Mouse (Mus musculus) layer of hippocampus, adult 11-12 months (tissue): Measurements from ENCODE around the gene Rgs2.

Experiments
- DNase-seq: peaks from one replicate; pipeline ENCODE4 v3.0.0; 2022; ENCODE audit warnings: low spot score

Gene Rgs2

DNA sequence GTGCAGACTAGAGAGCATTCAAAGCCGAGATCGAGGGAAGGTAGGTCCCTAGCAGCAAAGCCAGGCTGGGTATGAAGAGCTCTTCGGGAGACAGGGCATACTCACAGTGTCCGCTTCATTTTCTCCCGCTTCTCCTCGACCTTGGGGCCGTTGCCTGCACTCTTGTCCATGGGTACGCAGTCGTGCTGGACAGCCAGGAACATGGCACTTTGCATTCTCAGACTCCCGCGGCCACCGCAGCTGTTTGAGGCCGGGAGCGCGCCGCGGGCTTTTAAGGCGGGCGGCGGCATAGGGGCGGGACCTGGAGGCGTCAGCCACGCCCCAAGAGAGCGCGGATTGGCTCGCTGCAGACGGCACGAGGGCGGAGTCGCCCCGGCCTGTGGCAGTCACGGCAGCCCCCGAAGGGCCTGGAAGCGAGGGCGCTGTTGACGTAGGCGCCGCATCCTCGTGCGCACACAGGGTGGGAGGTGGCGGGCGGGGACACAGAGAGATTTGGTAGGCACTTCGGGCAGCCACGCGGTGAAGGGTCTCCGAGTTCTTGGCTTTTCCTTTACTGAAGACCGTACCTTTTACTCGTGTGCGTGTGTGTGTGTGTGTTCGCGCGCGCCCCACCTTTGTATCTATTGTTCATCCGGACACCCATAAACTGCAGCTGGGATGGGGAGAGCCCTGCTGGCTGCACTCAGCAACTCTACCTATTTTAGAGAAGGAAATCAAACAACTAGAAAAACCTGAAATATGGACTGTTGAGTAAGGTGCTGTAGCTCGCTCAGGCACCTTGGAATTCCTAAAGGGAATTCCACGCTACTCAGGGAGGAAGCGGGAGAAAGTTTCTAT, at the start of gene Rgs2:
Rgs2 (minus strand) TSS at position 258 of the 837 bp plus-strand sequence.
- DNase-seq = peak; percentile 97

DNA sequence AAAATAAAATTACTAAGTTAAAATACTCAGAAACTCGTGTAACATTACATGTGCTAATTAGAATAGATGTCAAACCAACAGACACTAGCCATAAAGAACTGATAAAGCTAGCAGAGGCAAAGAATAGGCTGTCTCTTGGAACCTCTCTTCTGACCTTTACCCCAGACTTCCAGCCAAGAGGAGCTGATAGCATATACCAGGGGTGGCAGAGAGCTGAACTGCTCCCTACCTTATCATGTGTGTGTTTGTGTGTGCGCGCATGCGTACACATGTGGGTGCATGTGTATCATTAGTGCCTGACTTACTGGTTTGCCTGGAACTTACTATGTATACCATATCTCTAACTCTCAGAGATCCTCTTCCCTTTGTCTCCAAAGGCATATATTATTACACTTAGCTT, 49.4 kb upstream of the Rgs2 start:
- no peak for DNase-seq

DNA sequence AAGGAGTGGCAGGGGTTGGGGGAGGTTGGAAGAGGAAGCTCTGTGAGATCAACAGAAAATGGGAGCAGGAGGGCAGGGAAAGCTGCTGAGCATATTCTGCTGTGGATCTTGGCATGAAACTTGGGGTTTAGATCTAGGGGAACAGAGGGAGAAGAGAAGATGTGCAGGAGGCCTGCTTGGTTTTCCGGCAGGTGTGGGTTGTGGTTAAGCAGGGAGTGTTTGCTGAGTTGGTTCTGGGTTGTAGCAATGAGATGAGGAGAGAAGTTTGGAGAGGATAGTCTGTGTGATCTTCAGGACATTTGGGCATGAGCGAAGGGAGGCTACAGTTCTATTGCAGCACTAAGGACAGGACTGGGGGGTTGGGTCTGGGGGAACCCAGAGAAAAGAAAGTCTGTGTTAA, 37.9 kb upstream of the Rgs2 start:
- no peak for DNase-seq

DNA sequence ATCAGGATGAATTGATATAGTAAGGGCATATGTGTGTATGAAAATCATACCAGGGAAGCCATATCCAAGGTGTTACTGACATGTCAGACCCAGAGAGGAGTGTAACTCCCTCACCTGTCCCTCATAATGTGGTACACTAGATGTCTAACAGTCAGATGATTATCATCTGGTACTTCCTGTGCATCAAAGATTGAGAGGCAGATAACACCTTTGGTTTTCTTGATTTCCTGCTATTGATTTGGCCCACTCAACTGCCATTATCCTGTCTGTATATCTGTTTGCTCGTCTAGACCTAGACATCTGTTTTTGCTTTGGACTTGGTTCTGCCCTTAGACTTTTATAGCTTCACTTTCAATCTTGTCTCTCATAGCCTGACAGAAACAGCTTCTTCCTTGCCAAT, 29.5 kb upstream of the Rgs2 start:
- DNase-seq = no peak

DNA sequence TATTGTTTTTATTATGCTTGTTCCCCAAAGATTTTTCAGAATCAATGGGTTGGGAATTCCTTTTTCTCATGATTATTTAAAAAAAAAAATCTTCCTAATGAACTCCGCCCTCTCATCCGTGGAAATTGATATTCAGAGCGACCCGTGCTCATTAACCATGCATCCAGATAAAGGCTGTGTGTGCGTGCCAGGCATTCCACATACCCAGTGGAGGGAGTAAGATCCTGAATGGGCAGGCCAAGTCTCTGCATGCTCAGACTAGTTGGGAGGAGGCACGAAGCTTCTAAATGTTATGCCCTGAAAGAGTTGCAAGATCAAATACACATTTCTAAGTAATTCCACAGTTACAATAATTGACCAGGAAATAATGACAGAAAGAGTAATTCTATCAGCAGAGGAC, 26.5 kb upstream of the Rgs2 start:
- DNase-seq = no peak

DNA sequence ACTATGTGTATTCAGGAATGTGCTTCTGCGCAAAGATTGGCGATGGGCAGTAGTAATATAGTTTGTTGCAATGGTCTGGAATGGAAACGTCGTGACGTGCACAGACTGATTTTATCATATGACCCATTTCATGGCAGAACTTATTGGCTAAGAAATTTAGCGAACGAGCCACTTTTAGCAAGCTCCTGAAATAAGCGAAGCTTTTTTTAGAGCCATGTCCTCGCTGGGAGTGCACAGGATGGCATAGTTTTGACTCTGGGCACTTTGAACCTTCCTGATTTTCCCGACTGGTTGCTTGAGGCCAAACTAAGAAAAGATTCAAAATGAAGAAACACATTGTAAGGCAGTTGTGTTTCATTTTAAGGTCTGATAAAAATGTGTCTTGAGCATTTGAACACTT, 25.7 kb upstream of the Rgs2 start:
- no peak for DNase-seq

DNA sequence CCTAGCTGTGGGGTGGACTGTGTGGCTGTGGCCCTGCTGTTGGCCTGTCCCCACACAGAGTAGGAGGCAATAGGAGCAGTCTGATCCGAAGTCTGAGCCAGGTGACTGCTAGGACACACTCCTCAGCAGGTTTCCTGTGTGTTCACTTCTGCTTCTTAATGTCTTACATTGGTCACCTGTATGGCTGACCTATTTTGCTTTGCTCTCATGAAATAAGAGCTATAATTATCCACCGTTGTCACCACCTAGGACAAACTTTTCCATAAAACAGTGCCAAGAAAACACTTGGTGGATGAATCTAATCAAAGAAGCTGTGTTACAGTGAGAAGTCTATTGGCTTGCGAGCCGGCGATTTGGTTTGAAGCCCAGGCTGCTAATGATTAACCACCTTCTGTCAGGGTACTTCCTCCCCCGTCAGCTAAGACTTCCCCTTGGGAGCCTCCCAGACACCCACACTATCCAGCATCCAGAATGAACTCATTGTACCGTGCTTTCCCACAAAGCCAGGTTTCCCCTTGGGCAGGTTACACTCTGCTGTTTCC, 14.5 kb upstream of the Rgs2 start:
- DNase-seq = peak; percentile 50

DNA sequence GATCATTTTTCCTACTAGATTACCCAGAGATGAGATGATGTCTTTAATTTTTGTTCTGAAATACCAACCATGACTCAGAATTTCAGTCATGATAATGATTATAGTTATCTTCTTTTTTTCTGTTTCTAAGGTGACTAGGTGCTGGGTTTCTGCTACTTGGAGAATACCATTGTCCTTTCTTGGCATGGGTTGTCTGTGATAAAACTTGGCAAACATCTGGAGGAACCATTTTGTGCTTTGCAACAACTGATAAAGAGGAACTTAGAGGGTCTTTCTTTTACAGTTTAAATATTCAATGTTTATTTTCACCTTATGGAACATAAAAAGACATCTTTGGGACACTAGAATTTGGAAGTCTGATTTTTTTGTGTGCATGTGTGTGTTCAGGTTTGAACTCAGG, 10.0 kb upstream of the Rgs2 start:
- DNase-seq = no peak

DNA sequence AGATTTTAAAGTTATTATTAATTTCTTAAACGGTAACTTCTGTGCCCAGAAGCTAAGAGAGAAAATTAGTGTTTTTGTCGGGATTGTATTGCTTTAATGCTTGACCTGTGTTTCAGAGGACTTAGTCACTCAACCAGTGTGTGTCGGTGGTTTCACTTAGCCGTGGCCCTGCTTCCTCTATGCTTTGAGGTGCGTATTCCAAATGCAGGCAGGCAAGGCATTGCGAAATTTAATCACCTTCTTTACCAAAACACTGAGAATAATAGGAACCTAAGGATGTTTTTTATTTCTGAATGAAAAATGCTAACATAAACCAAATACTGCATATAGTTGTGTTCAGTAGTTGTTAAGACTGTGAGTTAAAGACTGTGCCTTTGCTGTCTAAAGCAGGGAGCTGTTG, 3.4 kb upstream of the Rgs2 start:
- DNase-seq = no peak

DNA sequence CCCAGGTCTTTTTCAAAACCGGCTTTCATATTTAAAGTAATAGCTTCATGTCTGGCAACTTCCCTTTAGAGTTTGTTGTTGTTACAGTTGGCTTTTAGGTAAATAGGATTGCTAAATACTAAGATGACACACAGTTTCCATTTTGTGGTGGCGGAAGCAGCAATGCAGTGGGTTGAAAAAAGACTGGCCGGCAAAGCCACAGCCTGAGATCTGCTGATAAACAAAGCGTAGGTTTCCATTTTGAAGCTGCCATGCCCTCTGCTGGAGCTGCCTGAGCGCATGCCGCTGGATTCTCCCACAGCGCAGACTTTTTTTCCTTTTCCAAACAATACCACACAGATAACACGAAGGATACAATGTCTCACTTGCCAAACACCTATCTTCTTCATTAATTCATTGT, 2.6 kb upstream of the Rgs2 start:
- peak; percentile 80 for DNase-seq

DNA sequence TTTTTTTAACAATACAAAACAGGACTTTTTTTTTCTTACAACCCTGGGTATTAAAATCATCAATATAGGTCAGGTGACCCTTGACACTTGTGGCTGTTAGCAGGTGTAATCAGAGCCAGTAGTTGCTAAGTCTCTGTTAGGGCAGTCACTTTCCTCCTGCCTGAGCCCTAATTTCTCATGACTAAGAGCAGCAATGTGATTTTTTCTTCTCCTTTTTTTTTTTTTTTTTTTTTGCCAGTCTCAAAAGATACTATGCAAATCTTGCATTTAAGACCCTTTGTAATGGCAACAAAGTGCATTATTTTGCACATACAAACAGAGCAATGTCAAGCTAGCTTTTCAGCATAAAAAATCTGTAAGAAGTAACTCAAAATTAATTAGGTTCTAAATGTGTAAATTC, 1.7 kb upstream of the Rgs2 start:
- DNase-seq = no peak

DNA sequence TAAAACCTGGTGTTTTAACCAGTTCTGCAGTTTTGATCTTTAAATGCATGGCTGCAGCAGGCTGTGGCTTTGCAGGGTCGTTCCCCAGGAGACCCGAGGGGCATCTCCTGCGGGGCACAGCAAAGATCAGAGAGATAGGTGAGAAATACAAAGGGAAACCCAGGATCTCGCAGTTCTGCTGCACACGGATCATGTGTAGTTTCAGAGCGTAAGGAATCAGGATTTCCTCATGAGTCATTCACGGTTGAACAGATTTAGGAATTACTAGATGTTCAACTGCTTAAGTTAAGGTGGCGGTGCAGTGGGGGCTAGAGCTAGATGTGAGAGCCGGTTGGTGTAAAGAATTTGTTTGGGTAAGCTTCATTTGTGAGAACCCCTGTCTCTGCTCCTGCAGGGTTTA, 780 bp upstream of the Rgs2 start:
- DNase-seq = peak; percentile 23

DNA sequence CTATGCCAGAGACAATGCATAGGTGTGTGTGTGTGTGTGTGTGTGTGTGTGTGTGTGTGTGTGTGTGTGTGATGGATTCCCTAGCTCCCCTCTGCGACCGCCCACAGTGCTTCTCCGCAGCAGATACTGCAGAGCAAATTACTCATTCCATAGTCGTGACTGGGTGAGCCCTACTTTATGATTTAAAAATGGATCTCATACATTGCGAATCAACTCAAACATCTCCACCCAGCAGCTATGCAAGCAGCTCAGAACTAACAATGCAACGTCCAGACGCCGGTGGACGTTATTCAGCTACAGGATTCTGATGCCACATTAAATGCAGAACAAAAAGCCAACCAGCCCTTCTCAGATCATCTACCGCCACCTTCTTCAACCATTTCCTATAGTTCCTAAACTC, 545 bp downstream of the Rgs2 start:
- DNase-seq = peak; percentile 42

DNA sequence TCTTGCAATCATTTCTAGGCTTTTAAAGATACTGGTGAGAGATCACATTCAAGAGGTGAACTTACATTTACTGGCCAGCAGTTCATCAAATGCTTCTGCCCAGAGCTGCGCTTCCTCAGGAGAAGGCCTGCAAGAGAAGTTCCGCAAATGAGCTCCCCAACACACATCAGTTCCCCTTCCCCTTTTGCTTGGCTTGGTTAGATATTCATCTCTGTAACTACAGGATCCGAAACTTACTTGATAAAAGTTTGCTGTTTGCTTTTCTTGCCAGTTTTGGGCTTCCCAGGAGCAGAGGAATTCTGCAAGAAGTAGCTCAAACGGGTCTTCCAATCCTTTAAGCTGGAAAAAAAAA, 1.3 kb downstream of the Rgs2 start:
- DNase-seq = peak; percentile 22

DNA sequence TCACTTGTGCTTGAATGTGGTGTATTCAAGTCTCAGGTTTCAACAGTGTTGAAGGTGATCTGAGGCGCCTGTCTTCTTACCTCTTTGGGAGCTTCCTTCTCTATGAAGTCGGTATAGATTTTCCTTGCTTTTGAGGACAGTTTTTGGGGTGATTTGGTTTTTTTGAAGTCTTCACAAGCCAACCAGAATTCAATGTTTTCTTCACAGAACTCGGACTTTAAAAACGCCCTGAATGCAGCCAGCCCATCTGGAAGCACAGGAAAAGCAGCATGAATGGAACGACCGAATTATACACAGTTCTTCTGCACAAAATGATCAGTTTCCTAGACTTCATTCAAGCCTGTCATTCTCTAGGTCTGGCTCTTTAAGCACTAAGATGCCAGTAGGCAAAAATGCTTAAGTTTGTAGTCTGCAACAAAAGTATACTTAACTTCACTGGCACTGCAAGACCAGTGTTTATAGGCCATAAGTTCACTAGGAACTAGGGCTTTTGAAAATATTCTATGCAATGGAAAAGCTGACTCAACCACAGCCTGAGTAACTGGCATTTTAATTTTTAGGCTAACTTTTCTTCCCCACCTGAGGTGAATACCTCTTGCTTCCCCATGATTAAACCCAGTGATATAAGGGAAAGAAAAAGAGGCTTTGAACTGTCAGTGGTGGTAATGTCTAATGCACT, 1.8 kb downstream of the Rgs2 start:
- no peak for DNase-seq

DNA sequence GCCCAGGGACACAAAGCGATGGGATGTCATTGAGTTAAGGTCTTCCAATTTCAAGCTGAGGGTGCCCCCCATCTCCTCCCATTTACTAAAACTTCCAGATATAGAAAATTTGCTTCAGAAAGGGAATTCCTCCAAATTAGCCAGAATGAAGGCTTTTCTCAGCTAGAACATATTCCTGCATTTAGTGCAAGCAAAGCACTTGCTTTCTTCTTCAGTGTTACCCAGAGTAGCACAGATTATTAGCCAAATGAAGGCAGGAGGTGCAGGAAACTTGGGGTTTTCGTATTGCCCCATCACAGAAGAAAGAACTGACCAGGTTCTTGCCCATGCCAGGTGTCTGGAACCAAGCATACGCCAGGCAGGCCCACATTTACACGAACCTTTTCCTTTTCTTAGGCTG, 3.7 kb downstream of the Rgs2 start:
- no peak for DNase-seq

DNA sequence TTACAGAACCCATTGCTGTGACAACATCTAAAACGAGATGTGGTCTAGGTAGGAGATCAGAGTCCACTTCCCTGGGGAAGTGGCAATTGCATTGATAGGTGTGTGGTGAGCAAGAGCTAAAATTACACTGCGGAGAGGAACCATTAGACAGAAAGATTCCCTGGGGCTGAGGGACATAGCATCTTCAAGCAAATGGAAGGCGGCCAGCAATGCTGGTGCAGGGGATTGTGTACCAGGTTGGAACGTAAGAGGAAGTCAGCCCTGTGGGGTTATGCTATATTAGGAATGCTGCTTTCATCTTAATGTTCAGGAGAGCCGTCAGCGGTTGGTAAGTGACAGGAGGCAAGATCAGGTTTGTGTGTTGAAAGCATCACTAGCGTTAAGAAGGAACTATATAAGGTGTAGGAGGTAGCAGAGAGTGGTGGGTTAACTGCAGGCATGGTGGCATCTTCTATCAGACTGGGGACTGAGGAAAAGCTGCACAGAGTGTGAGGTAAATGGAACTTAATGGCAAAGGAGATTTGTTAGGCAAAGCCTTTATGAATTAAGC, 4.5 kb downstream of the Rgs2 start:
- DNase-seq = no peak

DNA sequence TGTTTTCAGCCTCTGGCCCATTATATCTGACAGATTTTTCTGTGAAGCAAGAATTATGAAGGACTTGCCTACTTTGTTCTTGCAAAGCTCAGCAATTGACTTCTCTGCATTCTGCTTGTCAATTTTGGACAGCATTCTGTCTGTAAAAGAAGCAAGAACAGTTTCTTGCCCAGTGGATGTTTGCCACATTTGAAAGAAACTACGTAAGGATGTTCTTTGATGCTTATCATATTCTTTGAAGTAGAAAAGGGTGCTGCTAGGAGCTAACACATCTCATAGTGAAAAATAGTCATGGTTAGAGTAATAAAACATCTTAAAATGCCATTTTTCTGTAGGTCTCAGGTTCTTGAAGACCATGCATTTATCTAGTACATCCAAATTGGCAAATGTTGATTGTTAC, 10.9 kb downstream of the Rgs2 start:
- no peak for DNase-seq

DNA sequence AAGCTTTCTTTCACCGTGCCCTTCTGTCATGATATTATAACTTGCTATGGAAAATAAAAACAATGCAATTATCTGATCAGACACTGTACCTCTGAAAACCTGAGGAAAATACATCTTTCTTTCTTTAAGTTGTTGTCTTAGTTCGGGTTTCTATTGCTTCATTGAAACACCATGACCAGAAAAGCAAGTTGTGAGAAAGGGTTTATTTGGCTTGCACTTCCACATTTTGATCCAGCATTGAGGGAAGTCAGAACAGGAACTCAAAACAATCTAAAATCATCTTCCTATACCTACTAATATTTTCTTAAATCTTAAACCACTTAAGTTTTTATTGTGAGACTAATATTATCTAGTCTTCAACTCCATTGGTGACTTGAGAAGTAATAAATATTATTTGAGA, 11.4 kb downstream of the Rgs2 start:
- no peak for DNase-seq

DNA sequence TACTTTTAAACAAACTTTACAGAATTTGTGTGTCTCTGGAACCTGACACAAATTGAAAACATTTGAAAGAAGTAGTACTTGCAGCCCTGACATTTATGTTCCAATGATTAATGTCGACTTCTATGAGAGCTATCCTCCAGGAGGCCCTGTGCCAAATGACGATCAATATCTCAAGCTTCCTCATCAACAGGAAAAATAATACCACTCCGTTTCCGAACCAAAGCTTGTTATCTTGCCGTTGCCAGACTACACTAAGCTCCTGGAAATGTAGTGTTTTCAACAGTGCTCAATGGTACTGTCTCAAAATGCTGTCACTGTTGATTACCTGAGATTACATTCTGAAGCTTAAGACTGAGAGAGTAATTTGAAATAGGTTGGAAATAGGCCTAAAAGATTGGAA, 13.7 kb downstream of the Rgs2 start:
- DNase-seq = no peak

DNA sequence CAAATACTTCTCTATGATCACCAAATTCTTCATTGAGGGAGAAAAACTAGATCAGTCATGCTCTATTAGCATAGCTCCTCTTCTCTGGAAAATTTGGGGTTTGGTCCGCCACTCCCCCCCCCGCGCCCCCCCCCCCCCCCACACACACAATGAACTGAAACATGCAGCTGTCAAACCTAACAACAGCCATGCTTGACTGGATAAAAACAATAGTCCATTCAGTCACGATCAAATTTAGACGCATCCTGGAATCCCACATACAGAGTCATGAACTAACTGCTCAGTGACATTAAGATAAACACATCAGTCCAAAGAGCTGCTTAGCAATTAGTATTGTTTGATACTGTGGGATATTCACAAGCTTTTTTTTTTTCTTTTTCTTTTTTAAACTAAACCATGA, 14.2 kb downstream of the Rgs2 start:
- no peak for DNase-seq

DNA sequence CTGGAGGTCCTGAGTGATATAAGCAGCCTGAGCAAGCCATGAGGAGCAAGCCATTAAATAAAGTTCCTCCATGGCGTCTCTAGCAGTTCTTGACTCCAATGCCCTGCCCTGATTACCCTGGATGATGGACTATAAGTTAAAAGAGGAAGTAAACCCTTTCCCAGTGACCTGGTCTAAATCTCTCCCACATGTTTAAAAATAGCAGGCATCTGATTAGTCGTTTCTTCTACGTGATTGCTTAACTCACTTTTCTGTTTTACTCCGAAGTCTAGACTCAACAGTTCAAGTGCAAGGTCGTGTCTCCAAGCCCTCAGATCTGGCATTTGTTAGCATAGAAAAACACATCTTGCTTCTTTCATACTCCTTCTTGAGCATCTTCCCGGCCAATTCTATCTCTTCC, 15.2 kb downstream of the Rgs2 start:
- no peak for DNase-seq

DNA sequence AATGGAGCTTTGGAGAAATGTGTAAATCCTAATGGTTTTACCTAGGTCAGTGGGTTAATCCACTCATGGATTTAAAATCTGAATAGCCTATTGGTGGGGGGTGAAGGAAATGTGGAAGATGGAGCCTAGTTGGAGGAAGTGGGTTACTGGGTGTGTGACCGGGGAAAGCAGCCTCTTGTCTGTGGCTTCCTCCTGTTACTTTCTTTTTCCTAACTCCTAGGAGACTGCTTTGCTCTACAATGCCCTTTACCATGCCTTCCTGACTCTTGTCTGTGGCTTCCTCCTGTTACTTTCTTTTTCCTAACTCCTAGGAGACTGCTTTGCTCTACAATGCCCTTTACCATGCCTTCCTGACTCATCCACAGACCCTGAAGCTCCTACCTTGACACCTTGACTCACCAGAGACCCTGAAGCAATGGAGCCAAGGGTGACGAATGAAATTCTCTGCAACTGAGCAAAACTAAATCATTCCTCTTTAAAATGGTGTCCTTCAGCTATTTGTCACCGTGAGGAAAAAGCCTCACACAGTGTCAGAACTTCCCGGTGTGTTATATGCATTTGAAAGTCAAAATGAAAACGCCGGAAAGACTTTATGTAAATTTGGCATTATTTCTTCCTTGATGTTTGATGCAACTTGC, 18.9 kb downstream of the Rgs2 start:
- DNase-seq = no peak
